Mouse (Mus musculus) forebrain, embryonic 10.5 days (tissue): ENCODE results near the gene Glyat. TPM values are rescaled to one million over a fixed set of nuclear protein-coding genes. Genes with fewer than 3 reads are reported as not detected.
"Not testable (repeated sequence)": the region's sequence is repeated elsewhere in the genome, so short reads cannot be mapped to it uniquely, and the experiment has no call there.

ENCODE experiments used
- DNase-seq: peaks from one replicate; pipeline ENCODE4 v3.0.0-alpha.2; 2017; ENCODE audit warnings: low spot score; ENCODE audit errors: extremely low spot score
- H3K27ac ChIP-seq: fragments of 300-500 bp; sonication (generic); 2 replicates; pipeline ENCODE4 v1.5.1; 2016; ENCODE audit warnings: mild to moderate bottlenecking
- H3K27me3 ChIP-seq: fragments of 300-500 bp; sonication (generic); 2 replicates; pipeline ENCODE4 v1.6.1; 2016; ENCODE audit warnings: mild to moderate bottlenecking; ENCODE audit not compliant: poor library complexity, severe bottlenecking
- H3K36me3 ChIP-seq: fragments of 300-500 bp; sonication (generic); replicated peaks from 2 replicates; pipeline ENCODE4 v1.6.1; 2016; ENCODE audit warnings: mild to moderate bottlenecking, moderate library complexity
- H3K4me1 ChIP-seq: fragments of 300-500 bp; sonication (generic); 2 replicates; pipeline ENCODE4 v1.6.1; 2016
- H3K4me3 ChIP-seq: fragments of 300-500 bp; sonication (generic); 2 replicates; pipeline ENCODE4 v1.5.1; 2016; ENCODE audit warnings: mild to moderate bottlenecking, moderate library complexity
- H3K9me3 ChIP-seq: fragments of 300-500 bp; sonication (generic); 2 replicates; pipeline ENCODE4 v1.6.1; 2016; ENCODE audit warnings: mild to moderate bottlenecking, moderate library complexity
- WGBS: fragments of 180-500 bp; shearing (Covaris S2); methylation state at CpG from one replicate; pipeline ENCODE4 v1.1.7; 2016; 5-methylcytosine and 5-hydroxymethylcytosine counted together
- polyA plus RNA-seq: library from polyadenylated mRNA; unstranded; fragments of >200 nt; fragmentation: Nextera tagmentation; extraction: Ambion mirVana; gene quantifications from 2 replicates; pipeline ENCODE4 v1.2.1, GENCODE M21; 2016

Glyat gene
- polyA plus RNA-seq, 1 experiment from 2014 or later = not detected

- Histone ChIP-seq H3K27me3 (no peaks in the 10 kb centered on the region), H3K4me3 (no peak overlapping the region)
- WGBS = 86% methylated on average over 3 of the region's 3 CpGs
These were observed 1.2 kb downstream of the Glyat start for GRCm38 (mm10) chr19:12634259-12634658.

DNA sequence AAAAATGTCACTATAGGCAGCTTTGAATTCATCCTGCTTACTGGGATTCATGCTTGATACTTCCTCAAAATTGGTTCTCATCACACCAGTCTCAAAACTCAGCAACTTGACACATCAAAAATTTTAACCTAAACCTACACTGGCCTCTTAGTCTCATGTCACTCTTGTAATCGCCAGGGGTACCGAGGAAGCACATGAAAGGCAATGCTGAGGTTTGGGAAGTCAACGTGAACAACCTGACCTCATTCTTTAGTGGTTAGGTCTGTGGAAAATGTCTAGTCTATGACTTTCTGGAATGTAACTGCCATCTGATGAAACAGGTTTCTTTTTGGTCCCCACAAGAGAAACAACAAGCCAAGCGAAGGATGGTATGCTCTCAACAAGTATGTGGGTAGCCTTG, 1.9 kb downstream of the Glyat start:
- no peaks in the 10 kb centered on the region for H3K9me3 ChIP-seq
- 94% methylated on average over 4 of the region's 4 CpGs for WGBS
- DNase-seq = no peak
- H3K4me1 ChIP-seq = no peaks in the 10 kb centered on the region
- no peaks in the 10 kb centered on the region for H3K27me3 ChIP-seq
- no peak overlapping the region for H3K27ac ChIP-seq
- no peaks in the 10 kb centered on the region for H3K36me3 ChIP-seq
- no peak overlapping the region for H3K4me3 ChIP-seq

More at GRCm38 (mm10) chr19:12634259-12634658, 1.2 kb downstream of the Glyat start:
- H3K4me1 ChIP-seq = no peaks in the 10 kb centered on the region
- DNase-seq = no peak
- no peaks in the 10 kb centered on the region for H3K9me3 ChIP-seq
- no peaks in the 10 kb centered on the region for H3K36me3 ChIP-seq
- H3K27ac ChIP-seq = no peak overlapping the region

DNA sequence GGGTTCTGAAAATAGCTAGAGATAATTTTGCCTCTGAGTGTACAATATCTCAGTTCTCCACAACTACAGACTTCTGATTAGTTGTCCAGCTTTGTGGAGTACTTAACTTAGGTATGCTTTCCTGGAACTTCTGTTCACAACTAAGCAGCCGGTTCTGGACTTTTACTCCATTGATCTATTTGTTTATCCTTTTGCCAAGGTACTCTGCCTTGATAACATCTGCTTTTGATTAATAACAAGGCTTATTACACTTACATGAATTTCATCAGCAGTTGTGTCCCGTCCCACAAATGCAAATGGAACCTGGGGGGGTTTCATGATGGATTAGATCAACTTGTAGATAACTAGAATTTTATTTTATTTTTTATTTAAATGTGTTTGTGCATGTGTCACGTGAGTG, 3.8 kb downstream of the Glyat start:
- 79% methylated on average over 3 of the region's 3 CpGs for WGBS
- no peaks in the 10 kb centered on the region for H3K4me1 ChIP-seq
- H3K27me3 ChIP-seq = no peaks in the 10 kb centered on the region
- DNase-seq = no peak
- no peaks in the 10 kb centered on the region for H3K9me3 ChIP-seq
- no peak overlapping the region for H3K27ac ChIP-seq
- H3K36me3 ChIP-seq = no peaks in the 10 kb centered on the region
- no peak overlapping the region for H3K4me3 ChIP-seq

- no peak overlapping the region for H3K4me3 ChIP-seq
- H3K9me3 ChIP-seq = no peaks in the 10 kb centered on the region
- H3K27me3 ChIP-seq = no peaks in the 10 kb centered on the region
- DNase-seq = no peak
- H3K27ac ChIP-seq = no peak overlapping the region
- H3K36me3 ChIP-seq = no peaks in the 10 kb centered on the region
- WGBS = 83% methylated on average over 1 of the region's 1 CpGs
- no peaks in the 10 kb centered on the region for H3K4me1 ChIP-seq
These were observed 4.9 kb downstream of the Glyat start for GRCm38 (mm10) chr19:12638049-12638448.

- no peaks in the 10 kb centered on the region for H3K9me3 ChIP-seq
- H3K4me1 ChIP-seq = no peaks in the 10 kb centered on the region
- no peak overlapping the region for H3K4me3 ChIP-seq
- no peak overlapping the region for H3K27ac ChIP-seq
- H3K27me3 ChIP-seq = no peaks in the 10 kb centered on the region
- no peaks in the 10 kb centered on the region for H3K36me3 ChIP-seq
- DNase-seq = no peak
These were observed 16.4 kb downstream of the Glyat start for GRCm38 (mm10) chr19:12649511-12649910.

GRCm38 (mm10) chr19:12666156-12666555, 33.0 kb downstream of the Glyat start:
- peaks cover 16% of the 10 kb centered on the region for H3K9me3 ChIP-seq
- H3K4me1 ChIP-seq = no peaks in the 10 kb centered on the region
- DNase-seq = no peak
- H3K27me3 ChIP-seq = no peaks in the 10 kb centered on the region
- no peak overlapping the region for H3K27ac ChIP-seq
- H3K36me3 ChIP-seq = no peaks in the 10 kb centered on the region
- H3K4me3 ChIP-seq = no peak overlapping the region
- 89% methylated on average over 1 of the region's 1 CpGs for WGBS

GRCm38 (mm10) chr19:12668601-12669000, 35.5 kb downstream of the Glyat start:
- 92% methylated on average over 3 of the region's 3 CpGs for WGBS
- H3K4me1 ChIP-seq, H3K36me3 ChIP-seq: not testable (repeated sequence)

GRCm38 (mm10) chr19:12670139-12670538, 37.0 kb downstream of the Glyat start, which contains the start of gene Olfr1442:
Gene Olfr1442 (plus strand): TSS chr19:12670439.
- no peaks in the 10 kb centered on the region for H3K27me3 ChIP-seq
- no peak for DNase-seq
- no peaks in the 10 kb centered on the region for H3K36me3 ChIP-seq

More at GRCm38 (mm10) chr19:12668601-12669000, 35.5 kb downstream of the Glyat start:
- not testable (repeated sequence) for H3K27ac ChIP-seq, H3K27me3 ChIP-seq, H3K9me3 ChIP-seq, DNase-seq, H3K4me3 ChIP-seq

GRCm38 (mm10) chr19:12671051-12671450, 37.9 kb downstream of the Glyat start:
- Histone ChIP-seq H3K9me3 (no peaks in the 10 kb centered on the region), H3K4me3 (no peak overlapping the region), H3K4me1 (no peaks in the 10 kb centered on the region), H3K27ac (no peak overlapping the region), H3K36me3 (no peaks in the 10 kb centered on the region), H3K27me3 (no peaks in the 10 kb centered on the region)
- DNase-seq = no peak
- 85% methylated on average over 4 of the region's 4 CpGs for WGBS

More at GRCm38 (mm10) chr19:12670139-12670538, 37.0 kb downstream of the Glyat start, which contains the start of gene Olfr1442:
- no peak within 1 kb of the TSS for H3K4me3 ChIP-seq
- H3K27ac ChIP-seq = no peak within 1 kb of the TSS
- H3K9me3 ChIP-seq = no peaks in the 10 kb centered on the region
- no peaks in the 10 kb centered on the region for H3K4me1 ChIP-seq

DNA sequence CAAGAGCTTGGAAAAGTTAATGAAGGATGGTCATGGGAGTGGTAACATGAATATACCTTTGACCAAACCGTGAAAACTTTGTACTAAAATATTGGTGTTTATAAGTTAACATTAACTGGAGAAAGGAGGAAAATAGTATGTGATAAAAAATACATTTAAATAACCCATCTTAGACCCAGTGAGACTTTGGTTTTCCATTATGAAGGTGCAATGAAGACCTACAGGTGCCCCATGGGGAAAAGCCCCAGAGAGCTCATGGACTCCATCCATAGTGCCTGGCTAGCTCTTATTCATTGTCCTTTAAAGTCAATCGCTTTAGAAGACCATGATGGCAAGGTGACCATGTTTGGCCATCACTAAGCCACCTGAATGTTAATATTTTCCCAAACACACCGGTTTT, 44.7 kb downstream of the Glyat start, which contains the start of gene Olfr1443:
Gene Olfr1443 (plus strand): TSS at position 301 of the 400 bp plus-strand sequence.
- no peaks in the 10 kb centered on the region for H3K9me3 ChIP-seq
- DNase-seq = no peak
- 76% methylated on average over 3 of the region's 3 CpGs for WGBS
- H3K4me1 ChIP-seq = no peaks in the 10 kb centered on the region
- no peak within 1 kb of the TSS for H3K4me3 ChIP-seq
- H3K36me3 ChIP-seq = no peaks in the 10 kb centered on the region
- H3K27ac ChIP-seq = no peak within 1 kb of the TSS
- no peaks in the 10 kb centered on the region for H3K27me3 ChIP-seq

DNA sequence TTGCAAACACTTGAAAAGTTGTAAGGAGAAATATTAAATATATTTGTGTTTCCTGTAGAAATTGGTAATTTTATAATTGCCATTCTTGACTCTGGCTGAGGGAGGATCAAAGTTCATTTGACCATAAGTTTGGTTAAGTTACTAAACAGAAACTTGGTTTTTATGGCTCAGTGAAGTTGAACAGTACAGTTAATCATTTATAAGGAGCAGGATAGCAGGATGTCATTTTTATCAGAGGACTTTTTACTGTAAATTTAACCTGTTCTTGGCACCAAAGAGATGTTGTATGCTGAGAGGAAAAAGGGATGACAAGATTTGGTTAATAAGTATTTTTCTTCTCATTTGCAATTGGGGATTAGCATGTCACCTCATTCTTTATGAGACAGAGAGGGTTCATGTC, 51.5 kb downstream of the Glyat start:
- Histone ChIP-seq H3K4me1 (no peaks in the 10 kb centered on the region), H3K27me3 (no peaks in the 10 kb centered on the region)

GRCm38 (mm10) chr19:12685231-12685630, 52.1 kb downstream of the Glyat start:
- no peaks in the 10 kb centered on the region for H3K36me3 ChIP-seq
- DNase-seq = no peak
- no peaks in the 10 kb centered on the region for H3K4me1 ChIP-seq
- H3K27ac ChIP-seq = no peak overlapping the region
- H3K9me3 ChIP-seq = no peaks in the 10 kb centered on the region
- H3K27me3 ChIP-seq = no peaks in the 10 kb centered on the region
- no peak overlapping the region for H3K4me3 ChIP-seq

More for the DNA sequence above, 51.5 kb downstream of the Glyat start:
- DNase-seq = no peak
- no peak overlapping the region for H3K27ac ChIP-seq
- no peak overlapping the region for H3K4me3 ChIP-seq
- no peaks in the 10 kb centered on the region for H3K9me3 ChIP-seq
- H3K36me3 ChIP-seq = no peaks in the 10 kb centered on the region

- 87% methylated on average over 3 of the region's 3 CpGs for WGBS
- H3K9me3 ChIP-seq = no peaks in the 10 kb centered on the region
- no peak within 1 kb of the TSS for H3K27ac ChIP-seq
- no peak within 1 kb of the TSS for H3K4me3 ChIP-seq
- DNase-seq = no peak
- no peaks in the 10 kb centered on the region for H3K36me3 ChIP-seq
- H3K27me3 ChIP-seq = no peaks in the 10 kb centered on the region
- H3K4me1 ChIP-seq = no peaks in the 10 kb centered on the region
These were observed 62.5 kb downstream of the Glyat start, which contains the start of gene Keg1 for GRCm38 (mm10) chr19:12695590-12695989. Gene Keg1 (plus strand): TSS chr19:12695786.

DNA sequence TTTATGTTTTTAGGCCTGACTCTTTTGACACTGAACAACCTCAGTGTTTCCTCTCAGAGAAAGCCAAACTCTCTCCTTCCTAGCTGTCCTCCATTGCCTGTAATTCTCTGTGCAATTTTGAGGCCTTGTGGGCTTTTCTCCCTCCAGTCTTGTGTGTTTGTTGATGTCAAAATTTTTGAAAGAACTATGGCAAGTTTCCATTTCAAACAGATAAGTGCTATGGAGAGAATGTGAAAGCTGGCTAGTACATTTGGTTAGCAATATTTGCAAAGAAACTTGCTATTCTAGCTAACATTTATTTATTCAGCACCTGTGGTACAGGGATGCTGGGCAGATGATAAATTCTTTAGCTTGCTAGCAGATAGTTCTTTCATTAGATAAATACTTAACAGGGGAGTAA, 63.1 kb downstream of the Glyat start:
- Histone ChIP-seq H3K27me3 (no peaks in the 10 kb centered on the region), H3K9me3 (no peaks in the 10 kb centered on the region), H3K4me3 (no peak overlapping the region), H3K36me3 (no peaks in the 10 kb centered on the region), H3K4me1 (no peaks in the 10 kb centered on the region), H3K27ac (no peak overlapping the region)
- no peak for DNase-seq
